Mouse (Mus musculus) ES-Bruce4 (cell line): ENCODE results near the gene Nfasc.

Source experiments
- CTCF ChIP-seq: IDR thresholded peaks from one replicate; pipeline ENCODE4 v1.8.1; 2011; ENCODE audit warnings: low read depth, low read length
- EP300 ChIP-seq: IDR thresholded peaks from 2 replicates; pipeline ENCODE4 v1.6.1; 2011; ENCODE audit warnings: low read depth, low read length; ENCODE audit not compliant: insufficient read depth
- POLR2A ChIP-seq: IDR thresholded peaks from one replicate; pipeline ENCODE4 v1.8.1; 2011; ENCODE audit warnings: low read length; ENCODE audit not compliant: insufficient read depth

- TF ChIP-seq CTCF (no peak), POLR2A (no peak), EP300 (no peak)
Measured at GRCm38 (mm10) chr1:132769559-132769958, 28.0 kb upstream of the Nfasc start.
